Mouse (Mus musculus) B cell, adult (primary cell): ENCODE measurements around the gene Pappa. TPM values are rescaled to one million over a fixed set of nuclear protein-coding genes. Genes with fewer than 3 reads are reported as not detected.

Experiments
- total RNA-seq: library from RNA; stranded (reverse); gene quantifications from 4 replicates; pipeline ENCODE4 v1.2.4, GENCODE M21; 2023; ENCODE audit not compliant: inconsistent age

The Pappa gene
- total RNA-seq: not detected in 4 replicates

GRCm38 (mm10) chr4:65123741-65124224 lies at the start of gene Pappa:
Gene Pappa (plus strand): TSS chr4:65124174.

